Mouse (Mus musculus) bone marrow, adult 2 months (tissue): Measurements from ENCODE around the gene Eps8l3.

Experiments used
- CTCF ChIP-seq: fragments of 200-500 bp; IDR thresholded peaks from 2 replicates; pipeline ENCODE4 v1.5.1; 2011; ENCODE audit warnings: low read length, control low read depth; ENCODE audit not compliant: control insufficient read depth, insufficient read depth
- POLR2A ChIP-seq: fragments of 200-500 bp; IDR thresholded peaks from 2 replicates; pipeline ENCODE4 v1.6.1; 2011; ENCODE audit warnings: low read depth, mild to moderate bottlenecking, control low read depth, low read length, borderline replicate concordance; ENCODE audit not compliant: control insufficient read depth

DNA sequence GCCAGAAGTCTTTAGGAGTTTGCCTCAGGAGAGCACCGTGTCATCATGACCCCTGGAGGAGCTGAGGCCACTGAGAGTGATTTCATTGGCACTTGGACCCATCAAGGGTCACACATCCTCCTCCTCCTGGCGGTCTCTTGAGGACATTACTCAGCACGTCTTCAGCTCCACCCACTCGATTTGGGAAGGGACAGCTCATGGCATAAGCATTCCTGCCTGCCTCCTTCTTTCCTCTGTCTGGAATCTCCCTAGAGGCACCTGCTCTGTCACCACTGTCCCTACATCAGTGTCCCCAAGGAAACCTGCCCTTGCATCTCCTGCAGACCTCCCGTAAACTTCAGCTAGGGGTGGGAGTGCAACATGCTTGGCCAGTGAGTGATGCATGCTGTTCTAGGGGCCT is 48.5 kb upstream of the Eps8l3 start:
- TF ChIP-seq CTCF (no peak), POLR2A (no peak)
